Mouse (Mus musculus): ENCODE measurements around the gene Fxr2.
"Not testable (repeated sequence)": the region's sequence is repeated elsewhere in the genome, so short reads cannot be mapped to it uniquely, and the experiment has no call there.

Gene Fxr2

DNA sequence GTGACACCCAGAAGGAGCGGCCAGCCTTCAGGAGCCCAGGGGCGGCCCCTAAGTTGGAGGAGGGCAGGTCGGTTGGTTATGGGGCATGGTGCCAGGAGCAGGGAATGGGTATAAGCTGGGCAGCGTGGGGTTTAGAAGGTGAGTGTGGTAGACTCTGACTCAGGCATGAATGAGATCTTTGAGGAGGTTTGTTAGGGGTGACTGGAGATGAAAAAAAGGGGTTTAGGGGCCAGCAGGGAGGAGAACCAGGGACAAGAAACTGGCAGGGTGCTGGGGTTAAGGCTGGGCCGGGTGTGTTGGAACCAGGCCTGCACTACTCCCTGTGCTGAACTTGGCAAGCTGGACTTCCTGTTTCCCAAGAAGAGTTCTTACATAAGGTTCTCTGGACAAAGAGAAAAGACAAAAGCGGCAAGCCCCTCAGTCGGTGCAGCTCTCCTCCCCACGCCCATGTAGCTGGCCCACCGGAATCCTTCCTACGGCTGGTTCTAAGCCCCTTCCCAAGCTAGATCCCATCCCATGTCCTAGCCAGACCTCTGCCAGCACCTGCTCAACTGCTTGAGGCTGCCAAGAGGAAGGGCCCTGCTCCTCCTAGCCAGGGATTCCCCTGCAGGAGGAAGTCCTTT, 52.8 kb downstream of the Fxr2 start, which contains the start of gene Tnfsf13:
TSS of gene Tnfsf13 (minus strand) at position 259 of the 623 bp plus-strand sequence.
- DNase-seq = peak; percentile 52

DNA sequence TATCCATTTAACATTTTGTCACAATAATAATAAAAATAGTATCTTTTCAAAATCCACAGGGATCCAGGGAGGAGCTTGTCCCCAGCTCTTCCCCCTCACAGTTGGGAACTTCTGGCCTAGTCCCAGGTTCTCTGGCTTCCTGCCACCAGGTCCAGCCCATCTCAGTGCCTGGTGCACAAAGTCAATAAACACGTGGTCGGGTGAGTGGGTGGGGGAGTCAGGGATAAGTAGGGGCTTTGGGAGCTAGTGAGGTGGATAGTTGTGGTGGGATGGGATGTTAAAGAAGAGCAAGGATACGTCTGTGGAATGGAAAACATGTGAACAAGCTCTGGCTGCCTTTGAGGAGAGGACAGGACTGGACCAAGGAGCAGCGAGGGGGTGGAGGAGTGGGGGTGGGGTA, 53.6 kb downstream of the Fxr2 start:
- no peak for DNase-seq

DNA sequence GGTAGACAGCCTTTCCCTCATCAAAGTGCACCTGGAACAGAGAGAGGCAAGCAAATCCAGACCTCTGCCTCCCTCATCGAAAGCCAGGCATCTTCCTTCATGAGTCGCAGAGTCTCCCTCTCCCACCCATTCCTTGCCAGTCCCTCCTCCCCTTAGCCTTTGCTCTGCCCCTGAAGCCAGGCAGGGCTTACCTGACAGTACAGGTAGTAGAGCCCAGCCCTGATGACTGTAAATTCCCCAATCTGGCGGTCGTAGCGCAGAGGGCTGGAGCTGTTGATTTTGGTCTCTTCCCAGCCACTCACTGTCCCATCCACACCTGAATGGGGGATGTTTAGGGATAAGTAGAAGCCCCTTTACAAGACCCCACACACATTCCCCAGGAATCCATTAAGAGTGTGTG, 54.3 kb downstream of the Fxr2 start:
- no peak for DNase-seq

DNA sequence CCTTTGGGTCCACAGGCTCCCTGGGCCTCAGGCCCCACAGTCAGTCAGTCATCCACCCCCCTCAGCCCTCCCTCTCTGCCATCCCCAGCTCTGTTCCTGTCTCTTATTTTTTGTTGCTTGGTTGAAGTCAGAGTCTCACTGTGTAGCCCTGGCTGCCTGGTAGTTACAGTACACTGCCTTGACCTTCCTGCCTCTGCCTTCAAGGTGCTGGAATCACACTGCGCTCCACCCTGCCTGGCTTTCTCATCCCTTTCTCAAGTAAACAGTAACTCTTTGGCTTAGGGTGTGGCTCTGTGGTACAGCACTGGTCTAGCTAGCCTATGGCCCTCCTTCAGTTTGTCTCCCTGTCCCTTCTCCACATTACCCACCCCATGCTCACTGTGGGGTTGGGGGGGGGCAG, 57.1 kb downstream of the Fxr2 start:
- no peak for DNase-seq

DNA sequence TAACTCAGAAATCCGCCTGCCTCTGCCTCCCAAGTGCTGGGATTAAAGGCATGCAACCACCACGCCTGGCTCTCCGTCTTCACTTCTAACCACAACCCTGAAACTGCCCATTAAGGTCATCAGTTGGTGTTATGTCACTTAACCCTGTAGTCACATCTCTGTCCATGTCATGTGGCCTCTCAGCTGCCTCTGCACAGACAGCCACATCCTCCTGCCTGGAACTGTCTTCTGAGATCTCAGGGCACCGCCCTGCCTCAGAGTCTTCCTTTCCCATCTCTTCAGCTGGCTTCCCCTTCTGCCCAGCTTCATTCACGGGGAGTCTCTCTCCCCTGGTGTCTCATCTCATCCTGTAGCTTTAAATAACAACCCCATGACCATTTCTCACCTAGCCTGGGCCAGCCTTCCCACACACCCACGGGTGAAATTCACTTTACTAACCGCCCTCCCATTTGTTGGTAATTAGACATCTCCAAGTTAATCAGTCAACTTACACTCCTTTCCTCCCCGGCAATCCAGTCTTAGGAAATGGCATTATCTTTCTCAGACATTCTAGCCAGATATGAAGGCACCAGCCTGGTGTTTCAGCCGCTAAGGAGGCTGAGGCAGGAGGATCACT, 59.5 kb downstream of the Fxr2 start:
- DNase-seq = no peak

DNA sequence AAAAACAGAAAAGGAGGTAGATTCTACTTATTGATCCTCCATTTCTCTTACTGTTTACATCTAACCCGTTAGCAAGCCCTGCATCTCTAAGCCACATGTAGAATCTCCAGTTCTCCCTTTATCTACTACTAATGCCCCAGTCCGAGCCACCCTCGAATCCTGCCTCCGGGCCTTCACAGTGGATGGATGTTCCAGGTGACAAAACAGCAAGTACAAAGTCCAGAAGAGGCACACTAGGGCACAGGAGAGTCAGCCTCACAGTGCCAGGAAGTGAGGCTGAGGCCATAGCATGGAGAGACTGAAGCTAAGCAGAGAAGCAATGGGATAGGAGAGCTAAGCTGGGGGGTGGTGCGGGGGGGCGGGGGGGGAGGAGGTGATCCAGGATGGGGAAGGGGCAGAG, 60.1 kb downstream of the Fxr2 start:
- DNase-seq = no peak

DNA sequence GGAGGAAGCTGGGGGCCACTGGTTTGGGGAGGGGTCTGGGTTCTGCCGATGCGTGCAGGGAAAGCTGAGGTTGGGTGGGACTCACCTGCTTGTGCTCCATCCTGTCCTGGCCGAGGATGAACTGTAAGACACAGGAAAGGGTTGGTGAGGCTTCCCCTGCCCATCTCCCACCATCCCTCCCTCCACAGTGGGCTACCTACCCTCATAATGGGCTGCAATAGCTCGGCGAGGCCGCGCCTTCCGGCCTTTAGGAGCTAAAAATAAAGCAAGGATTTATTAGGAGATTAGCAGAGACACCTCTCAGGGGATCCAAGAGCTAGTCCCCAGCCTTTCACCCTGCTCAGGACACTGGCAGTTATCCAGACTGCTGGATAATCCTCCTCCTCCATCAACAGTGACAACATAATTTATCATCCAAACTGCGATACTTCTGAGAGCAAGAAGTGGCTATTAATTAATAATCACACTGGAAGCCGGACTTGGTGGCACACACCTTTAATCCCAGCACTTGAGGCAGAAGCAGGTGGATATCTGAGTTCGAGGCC, 60.7 kb downstream of the Fxr2 start:
- no peak for DNase-seq

DNA sequence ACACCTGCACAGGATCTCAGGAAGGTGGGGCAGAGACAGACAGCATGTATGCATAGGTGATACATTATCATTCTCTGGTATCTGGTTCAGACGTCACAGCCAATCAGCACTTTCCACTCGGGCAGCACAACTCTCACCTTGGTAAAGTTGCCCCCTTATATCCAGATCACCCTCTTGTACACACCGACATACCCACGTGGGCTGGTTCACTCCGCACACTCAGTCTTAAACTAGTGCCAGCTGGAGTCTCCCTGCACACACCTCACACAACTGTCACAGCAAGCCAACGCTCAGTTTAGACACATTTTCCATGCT, 62.2 kb downstream of the Fxr2 start:
- DNase-seq = no peak

DNA sequence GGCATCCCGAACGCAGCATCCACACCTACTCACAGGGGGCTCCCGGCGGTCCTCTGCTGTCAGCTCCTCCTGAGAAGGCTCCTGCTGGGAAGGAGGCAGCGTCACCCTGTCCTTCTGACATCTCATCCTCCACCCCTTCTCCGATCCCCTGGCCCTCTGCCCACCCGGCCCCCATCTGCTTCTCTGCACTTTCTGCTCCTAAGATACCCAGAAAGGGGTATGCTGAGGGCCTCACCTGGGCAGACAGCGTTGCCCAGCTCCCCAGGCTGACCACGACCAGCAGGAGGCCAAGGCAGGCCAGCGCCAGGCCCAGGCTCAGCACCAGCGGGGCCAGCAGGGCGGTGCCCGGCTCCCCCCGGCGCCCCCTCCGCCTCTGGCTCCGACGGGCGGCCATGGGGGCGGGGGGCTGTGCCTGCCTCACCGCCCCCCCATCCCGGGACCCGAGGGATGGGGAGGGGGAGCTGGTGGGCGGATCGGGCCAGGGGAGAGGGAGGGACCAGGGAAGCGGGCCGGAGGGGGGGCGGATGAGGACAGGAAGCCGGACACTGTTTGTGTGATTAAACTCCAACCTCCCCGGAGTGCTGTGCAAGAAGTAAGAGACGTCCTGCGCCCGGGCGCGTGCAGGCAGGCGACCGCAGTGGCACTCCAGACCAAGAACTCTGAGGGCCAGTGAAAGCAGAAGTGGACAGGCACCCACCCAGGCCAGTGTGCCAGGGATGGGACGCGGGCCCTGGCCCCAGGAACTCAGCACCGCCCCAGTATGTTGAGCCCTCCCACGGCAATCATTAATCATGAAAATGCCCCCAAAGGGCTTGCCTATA, 62.8 kb downstream of the Fxr2 start, which contains the start of the genes Tnfsf12 and Tnfsfm13:
TSS of gene Tnfsf12 (minus strand) at position 489 of the 821 bp plus-strand sequence.
TSS of gene Tnfsfm13 (minus strand) at position 738 of the 821 bp plus-strand sequence.
- peak; percentile 55 for DNase-seq

DNA sequence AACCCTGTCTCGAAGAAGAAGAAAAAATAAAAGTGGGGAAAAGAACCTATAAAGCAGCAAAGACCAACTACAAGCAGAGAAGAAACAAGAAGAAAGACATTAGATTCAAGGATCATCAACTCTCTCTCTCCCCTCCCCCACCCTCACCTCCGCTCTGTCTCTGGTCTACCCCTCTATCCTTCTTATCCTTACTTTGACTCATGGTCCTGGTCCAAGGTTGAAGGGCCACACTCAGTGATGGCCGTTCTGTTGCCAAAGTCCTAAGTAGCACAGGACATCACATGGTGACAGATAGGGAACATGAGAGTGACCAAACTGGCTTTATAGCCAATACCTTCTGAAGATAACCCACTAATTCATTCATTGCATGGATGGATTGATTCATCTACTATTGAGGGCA, 64.6 kb downstream of the Fxr2 start:
- no peak for DNase-seq

DNA sequence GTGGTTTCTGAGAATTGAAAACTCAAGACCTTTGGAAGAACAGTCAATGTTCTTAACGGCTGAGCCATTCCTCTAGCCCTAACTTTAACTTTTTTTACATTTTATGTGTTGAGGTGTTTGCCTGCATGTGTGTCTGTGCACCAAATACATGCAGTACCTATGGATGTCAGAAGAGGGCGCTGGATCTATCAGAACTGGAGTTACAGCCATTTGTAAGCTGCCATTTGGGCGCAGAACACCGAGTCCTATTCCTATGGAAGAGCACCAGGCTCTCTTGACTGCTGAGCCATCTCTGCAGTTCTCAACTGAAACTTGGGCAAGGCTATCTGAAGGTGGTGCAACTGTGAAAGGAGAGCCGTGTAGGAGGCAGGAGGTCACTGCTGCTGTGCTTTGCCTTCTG, 65.8 kb downstream of the Fxr2 start:
- no peak for DNase-seq

DNA sequence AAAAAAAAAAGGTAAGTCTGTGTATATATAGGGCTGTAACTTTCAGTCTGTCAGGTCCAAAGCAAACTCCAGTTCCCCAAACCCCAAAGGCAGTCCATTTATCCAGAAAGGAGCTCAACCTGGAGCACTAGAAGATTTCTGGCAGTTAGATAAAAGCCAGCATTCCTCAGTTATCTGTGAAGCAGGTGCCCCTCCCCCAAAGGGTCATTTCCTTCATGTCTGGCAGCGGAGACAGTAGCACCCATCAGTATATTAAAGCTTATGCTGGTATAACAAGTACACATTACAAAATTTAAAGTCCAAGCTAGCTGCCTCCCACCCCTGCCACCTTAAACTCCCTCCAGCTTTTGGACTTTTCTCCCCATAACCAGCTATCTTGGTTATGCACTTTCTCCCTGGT, 66.8 kb downstream of the Fxr2 start:
- no peak for DNase-seq

DNA sequence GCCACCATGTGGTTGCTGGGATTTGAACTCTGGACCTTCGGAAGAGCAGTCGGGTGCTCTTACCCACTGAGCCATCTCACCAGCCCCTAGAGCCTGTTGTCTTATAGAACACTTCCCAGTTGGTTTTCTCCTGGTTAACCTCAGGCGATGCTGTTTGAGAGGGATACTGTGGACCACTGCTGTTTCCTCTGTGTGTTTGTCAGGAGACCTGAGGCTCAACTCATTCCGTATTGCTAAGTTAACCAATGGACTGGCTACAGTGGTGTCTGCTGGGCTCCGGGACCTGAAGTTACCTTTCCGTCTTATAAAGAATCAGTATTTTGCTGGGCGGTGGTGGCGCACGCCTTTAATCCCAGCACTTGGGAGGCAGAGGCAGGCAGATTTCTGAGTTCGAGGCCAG, 70.1 kb downstream of the Fxr2 start:
- DNase-seq = not testable (repeated sequence)

Data from right cerebral cortex, adult 18-20 months (tissue).